Mouse (Mus musculus) frontal cortex, adult (tissue): ENCODE data around the gene Tmem131.

Experiments
- ATAC-seq: cut with Nextera tagmentation; 2 replicates; pipeline ENCODE4 v1.9.2; 2017; ENCODE audit warnings: mild to moderate bottlenecking, moderate library complexity, mixed read lengths; ENCODE audit not compliant: low TSS enrichment

The Tmem131 gene

GRCm38 (mm10) chr1:36784365-36785134 lies 158.9 kb downstream of the Tmem131 start:
- ATAC-seq: peak; percentile 80

- ATAC-seq: no peak
These were observed 161.0 kb downstream of the Tmem131 start for GRCm38 (mm10) chr1:36782476-36782875.

- ATAC-seq: no peak
These were observed 162.7 kb downstream of the Tmem131 start for GRCm38 (mm10) chr1:36780793-36781192.

DNA sequence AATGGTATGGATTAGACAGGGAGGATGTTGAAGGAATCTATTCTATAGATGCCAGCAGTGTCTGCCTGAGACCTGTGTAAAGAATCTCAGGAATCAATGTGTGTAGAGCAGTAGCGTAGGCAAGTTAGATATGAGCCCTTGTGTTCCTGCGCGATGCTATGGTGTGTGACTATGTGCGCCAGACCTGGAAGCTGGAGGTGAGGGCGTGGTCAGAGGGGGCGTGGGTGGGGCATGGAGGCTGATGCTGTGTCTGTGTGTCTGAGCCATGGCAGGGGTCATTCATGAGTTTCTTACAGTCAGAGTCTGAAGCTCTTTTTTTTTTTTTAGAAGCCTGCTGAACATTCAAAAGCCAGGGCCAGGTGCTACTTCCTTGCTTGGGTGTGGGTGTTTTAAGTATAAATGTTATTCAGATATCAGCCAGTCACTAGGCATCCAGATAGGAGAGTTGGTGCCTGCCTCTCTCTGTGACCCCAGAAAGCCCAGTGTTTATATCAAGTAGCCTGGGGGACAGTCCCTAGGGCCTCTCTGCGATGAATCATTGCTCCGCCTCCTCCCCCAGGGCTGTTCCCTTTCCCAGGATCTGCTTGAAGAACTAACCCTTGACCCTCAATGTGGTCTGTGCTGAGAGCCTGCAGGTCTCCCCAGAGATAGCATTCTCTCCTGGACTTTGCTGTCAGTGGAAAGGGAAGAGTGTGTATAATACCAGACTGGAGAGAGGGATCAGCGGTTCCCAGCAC lies 171.1 kb downstream of the Tmem131 start:
- no peak for ATAC-seq

DNA sequence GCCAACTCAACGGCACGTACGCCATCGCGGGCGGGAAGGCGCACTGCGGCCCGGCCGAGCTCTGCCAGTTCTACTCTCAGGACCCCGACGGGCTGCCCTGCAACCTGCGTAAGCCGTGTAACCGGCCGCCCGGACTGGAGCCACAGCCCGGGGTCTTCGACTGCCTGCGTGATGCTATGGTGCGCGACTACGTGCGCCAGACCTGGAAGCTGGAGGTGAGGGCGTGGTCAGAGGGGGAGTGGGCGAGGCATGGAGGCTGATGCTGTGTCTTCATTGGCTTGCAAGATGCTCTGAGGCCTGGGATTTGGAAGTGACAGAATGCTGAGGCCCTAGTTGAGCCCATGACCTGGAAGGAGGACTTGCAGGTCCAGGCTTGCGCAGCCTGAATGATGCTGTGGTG lies 172.5 kb downstream of the Tmem131 start:
- no peak for ATAC-seq

DNA sequence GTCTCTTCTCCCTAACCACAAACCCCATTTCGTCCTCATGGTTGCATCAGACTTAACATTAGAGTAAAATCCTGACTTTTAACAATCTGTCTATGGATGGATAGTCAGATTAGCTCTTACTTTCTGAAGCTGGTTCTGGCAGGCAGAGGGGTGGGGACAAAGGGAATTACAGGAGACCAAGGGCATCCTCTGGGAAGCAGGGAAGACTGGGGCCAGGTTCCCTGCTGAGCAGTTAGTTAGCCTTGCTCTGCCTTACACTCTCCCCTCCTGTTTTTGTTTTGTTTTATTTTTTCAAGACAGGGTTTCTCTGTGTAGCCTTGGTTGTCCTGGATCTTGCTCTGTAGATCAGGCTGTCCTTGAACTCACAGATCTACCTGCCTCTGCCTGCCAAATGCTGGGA lies 173.5 kb downstream of the Tmem131 start:
- ATAC-seq: no peak

DNA sequence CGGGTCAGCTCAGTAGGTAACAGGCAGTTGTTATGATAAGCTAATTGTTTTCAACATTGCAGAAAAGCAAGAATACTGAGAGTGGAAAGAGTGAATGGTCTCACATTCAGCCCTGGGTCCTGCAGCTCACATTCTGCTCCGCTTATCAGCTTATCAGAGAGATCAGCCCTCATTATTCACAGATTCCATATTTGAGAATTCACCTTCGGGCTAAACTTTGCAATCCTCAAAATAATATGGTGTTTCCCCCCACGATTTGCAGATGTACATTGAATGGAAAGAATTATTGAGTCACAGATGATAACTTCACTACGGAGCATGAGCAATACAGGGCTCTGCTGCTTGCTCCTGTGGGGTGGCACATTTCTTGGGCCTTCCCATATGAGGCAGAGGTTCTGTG lies 174.7 kb downstream of the Tmem131 start:
- no peak for ATAC-seq

DNA sequence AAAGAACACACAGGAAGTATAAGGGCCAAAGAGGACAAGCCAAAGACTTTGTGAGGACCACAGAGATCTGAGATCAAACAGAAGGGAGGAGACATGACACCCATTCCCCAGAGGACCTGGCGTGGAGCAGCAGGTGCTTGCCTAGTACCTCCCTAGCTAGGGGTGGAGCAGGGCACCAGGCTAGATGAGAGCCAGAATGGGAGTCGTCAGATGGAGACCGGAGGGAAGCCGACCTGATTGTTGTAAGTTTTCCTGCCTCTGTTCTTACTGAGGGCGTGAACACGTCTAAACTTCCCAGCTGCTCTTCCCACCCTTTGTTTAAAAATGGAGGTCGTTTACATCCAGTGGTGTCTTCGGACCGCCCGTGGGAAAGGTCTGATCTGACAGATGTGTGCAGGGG lies 176.1 kb downstream of the Tmem131 start:
- no peak for ATAC-seq

DNA sequence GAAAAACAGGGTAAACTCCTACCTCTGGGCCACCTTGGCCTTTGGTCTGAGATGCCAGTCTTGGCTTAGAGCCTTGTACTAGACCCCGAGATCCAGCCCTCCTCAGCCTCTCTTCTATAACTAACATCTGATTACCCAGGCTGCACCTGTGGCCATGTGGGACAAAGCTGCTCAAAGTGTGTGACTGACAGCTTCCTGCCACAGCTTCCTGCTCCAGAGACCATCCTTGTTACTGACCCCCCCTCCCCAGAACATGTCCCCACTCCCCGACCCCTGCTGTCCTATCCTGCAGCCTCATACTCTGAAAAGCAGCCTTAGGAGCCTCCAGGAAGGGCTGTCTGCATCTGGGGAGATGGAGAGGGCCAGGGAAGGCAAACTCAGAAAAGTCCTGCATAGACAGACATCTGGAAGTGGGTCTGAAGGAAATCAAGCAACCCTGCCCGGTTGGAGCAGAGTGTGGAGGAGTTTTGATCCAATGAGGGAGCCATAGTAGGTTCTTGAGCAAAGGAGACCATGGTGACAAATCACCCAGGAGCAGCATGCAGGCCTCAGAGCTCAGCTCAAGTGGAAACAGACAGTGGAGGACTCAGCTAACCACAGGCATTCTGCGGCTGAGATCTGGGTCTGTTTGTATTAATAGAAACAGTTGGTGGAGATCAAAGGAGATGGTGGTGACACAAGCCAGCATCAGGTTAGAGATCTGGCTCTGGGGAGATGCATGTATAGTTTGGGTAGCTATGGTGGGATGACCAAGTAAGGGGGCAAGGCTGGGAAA lies 176.8 kb downstream of the Tmem131 start:
- no peak for ATAC-seq

GRCm38 (mm10) chr1:36761568-36761967 lies 181.9 kb downstream of the Tmem131 start, which contains the start of gene Zap70:
Gene Zap70 (plus strand): TSS chr1:36761798.
- no peak for ATAC-seq

DNA sequence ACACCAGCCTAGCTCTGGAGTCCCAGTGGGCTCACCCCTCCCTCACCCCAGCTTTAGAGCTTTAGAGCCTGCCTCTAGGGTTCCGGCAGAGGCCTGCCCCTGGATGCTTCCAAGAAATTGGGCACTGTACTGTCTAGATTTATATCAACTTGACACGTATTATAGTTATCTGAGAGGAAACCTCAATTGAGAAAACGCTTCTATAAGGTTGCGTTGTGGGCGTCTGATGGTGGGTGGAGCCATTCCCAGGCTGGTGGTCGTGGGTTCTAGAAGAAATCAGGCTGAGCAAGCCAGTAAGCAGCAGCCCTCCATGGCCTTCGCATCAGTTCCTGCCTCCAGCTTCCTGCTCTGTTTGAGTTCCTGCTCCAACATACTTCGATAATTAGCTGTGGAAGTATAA lies 182.4 kb downstream of the Tmem131 start:
- ATAC-seq: no peak

DNA sequence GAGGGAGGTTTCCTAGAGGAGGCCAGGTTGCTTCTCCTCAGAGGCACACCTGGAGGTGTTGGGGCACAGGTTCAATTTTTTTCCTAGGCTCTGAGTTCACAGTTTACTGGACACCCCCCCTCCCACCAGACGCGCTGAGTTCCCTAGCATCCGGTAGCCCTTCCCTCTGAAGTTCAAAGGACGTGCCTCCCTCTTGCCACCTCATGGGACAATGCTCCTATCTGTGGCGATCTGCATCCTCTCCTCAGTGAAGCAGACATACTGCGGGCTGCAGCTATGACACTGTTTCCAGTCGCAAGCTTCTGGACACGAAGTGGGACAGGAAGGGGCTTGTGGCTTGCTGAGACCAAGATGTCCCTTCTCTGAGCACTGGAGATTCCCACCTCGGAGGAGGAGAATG lies 183.1 kb downstream of the Tmem131 start:
- ATAC-seq: no peak

GRCm38 (mm10) chr1:36759076-36759475 lies 184.4 kb downstream of the Tmem131 start:
- no peak for ATAC-seq

DNA sequence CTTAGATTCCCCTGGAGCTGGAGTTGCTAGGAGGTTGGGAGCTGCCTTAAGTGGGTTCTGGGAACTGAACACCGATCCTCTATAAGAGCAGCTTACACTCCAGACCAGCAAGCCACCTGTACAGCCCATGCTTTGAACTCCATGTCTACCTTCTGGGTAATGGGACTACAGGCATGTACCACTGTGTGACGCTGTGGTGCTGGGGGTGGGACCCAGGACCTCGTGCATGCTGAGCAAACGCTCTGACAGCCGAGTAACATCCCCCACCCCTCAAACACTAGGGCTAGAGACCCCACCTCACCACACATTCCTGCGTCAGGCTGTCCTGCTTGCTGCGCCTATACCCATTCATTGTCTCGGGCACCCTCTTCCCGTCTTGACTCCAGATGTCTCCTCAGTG lies 184.9 kb downstream of the Tmem131 start:
- no peak for ATAC-seq

- no peak for ATAC-seq
These were observed 189.4 kb downstream of the Tmem131 start for GRCm38 (mm10) chr1:36753932-36754675.

DNA sequence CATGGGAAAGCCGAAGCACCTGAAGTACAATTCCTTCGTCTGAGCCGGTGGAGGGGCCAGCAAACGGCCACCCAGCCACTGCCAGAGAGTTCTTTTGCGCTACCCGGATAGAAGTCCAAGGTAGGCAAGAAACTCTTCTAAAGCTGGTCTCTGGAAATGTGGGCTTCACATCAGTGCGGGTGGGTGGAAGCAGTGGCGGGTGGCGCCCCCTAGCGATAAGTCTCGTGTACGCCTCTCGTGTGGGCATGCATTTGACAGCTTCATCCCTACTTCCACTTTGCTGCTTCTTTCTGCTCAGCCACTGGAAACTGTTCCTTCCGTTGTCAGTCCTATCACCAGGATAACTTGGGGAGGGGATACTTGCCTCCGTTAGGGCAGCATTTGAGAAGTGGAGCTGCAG lies 197.0 kb downstream of the Tmem131 start:
- ATAC-seq: no peak

DNA sequence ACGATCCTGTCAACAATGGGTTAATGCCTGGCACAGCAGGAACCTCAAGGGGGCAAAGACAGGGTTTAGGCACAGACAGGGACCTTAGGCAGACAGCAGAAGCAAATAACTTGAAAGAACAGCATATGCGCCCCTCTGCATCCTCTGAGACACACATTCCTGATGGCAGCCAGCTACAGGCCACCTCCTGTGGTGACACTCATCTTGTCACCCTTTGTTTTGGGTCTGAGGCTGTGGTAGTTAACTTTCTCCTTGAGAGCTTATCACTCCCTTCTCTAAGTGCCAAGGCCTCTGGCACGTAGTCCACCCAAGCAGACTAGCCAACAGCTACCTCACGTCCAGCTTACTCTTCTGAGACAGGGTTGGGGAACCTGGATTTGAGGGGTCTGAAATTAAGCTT lies 197.8 kb downstream of the Tmem131 start:
- ATAC-seq: no peak

DNA sequence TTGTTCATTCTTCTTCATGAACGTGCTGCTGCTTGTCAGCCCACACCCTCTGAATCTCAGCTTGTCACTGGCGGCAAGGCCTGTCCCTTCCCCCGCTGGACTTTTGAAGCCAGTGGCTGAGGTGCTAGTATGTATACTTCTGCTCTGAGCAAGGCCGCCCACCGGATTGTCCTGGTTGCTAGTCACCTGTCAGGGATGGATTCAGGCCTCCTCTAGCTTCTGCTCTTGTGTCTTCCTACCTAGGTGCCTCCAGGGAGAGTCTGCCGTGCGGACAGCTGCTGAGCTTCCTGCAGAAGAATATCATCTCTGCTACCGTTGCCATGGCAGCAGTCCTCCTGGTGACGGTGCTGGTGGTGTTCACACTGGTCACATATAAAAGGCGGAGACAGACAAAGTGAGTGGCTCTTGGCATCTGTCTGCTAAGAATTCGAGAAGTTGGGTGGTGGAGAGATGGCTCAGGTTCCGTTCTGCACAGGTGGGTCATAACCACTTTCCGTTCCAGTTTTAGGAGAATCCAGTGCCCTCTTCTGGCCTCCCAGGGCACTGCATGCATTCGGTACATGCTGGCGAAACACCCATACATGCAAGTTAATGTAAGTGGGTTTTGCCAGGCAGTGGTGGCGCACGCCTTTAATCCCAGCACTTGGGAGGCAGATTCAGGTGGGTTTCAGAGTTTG lies 199.1 kb downstream of the Tmem131 start:
- ATAC-seq: peak; percentile 93

GRCm38 (mm10) chr1:36743046-36743445 lies 200.4 kb downstream of the Tmem131 start:
- no peak for ATAC-seq
